ENCODE assay signal across 8 mouse cellular contexts in the genomic region with DNA sequence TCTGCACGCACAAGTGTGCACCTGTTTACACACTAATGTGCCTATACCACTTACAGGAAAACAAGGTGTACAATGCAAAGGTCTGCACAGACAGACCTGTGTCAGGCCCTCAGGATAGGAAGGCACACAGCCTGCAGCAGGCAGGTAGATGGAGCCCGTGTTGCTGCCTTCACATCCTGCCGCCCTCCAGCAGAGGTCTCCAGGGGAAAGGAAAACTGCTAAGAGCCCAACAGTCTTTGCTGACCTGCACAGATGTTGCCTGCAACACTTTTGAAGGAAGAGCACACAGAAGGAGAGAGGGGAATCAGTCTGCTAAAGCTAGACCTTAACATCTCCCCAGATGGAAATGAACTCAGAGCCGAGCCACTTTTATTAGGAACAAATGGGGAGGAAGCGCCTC. TPM values are rescaled to one million over a fixed set of nuclear protein-coding genes. Genes with fewer than 3 reads are reported as not detected.
DNase-seq lines count a peak whose midpoint lies in the region; ATAC-seq lines count a peak whose summit lies in the region.

No protein-coding gene starts in this region.

- no peak for ATAC-seq in heart, embryonic 12.5 days (ENCODE audit: insufficient number of reproducible peaks, low FRiP score)

- WGBS in heart, embryonic 12.5 days = 36% methylated on average over 5 of the region's 5 CpGs

- H3K27ac ChIP-seq in heart, embryonic 12.5 days (ENCODE audit: poor library complexity, severe bottlenecking) = no peak overlapping the region

- no peak overlapping the region for H3K4me3 ChIP-seq in heart, embryonic 12.5 days

- no peaks in the 10 kb centered on the region for H3K4me1 ChIP-seq in heart, embryonic 12.5 days (replicated peaks)

- no peaks in the 10 kb centered on the region for H3K27me3 ChIP-seq in heart, embryonic 12.5 days (replicated peaks)
- H3K27me3 ChIP-seq in splenic B cell, adult 2 months (ENCODE audit: control insufficient read depth, insufficient read depth, low read length, poor library complexity, severe bottlenecking) = no peaks in the 10 kb centered on the region

- DNase-seq in heart, adult 8-10 months (ENCODE audit: low spot score) = peak; percentile 21
- peak; percentile 34 for DNase-seq in ES-CJ7 (ENCODE audit: low read depth, low spot score)
- peak; percentile 22 for DNase-seq in embryo, embryonic 11.5 days (ENCODE audit: low read depth, low spot score)
- peak; percentile 69 for DNase-seq in kidney, postnatal 10 days
- DNase-seq in splenic B cell, adult 2 months (ENCODE audit: low read depth, low spot score) = peak; percentile 50
- DNase-seq in urinary bladder, postnatal 10 days (ENCODE audit: low spot score) = no peak
- no peak for DNase-seq in natural killer cell, adult 2 months (ENCODE audit: low spot score in 2 of 2)

- no peaks in the 10 kb centered on the region for H3K36me3 ChIP-seq in heart, embryonic 12.5 days
- H3K36me3 ChIP-seq in splenic B cell, adult 2 months (ENCODE audit: control insufficient read depth, insufficient read depth, low read length, poor library complexity, severe bottlenecking) = no peaks in the 10 kb centered on the region

- no peak overlapping the region for H3K9ac ChIP-seq in heart, embryonic 12.5 days

- H3K4me2 ChIP-seq in heart, embryonic 12.5 days = no peak overlapping the region

- no peaks in the 10 kb centered on the region for H3K9me3 ChIP-seq in heart, embryonic 12.5 days (replicated peaks)

RNA-seq across cellular contexts. Expression of a gene that starts 47.0 kb away (rescaled TPM):
- total RNA-seq in heart, adult 8-10 months (2022) = 10 to 100 TPM in 2 of 4 experiments, 1 to 10 TPM in 2; 7.6 to 16.4 (median 11.3) TPM
- 21.6 and 23.3 TPM in 2 replicates for polyA plus RNA-seq in heart, embryonic 12.5 days (2016; fragmentation: Nextera tagmentation; extraction: Ambion mirVana)

Comparison
In these comparisons a context has a peak if more than half of its experiments do, and no peak if none do; other contexts are left out.
1. DNase-seq: peak in heart, adult 8-10 months (single experiment), ES-CJ7 (single experiment), embryo, embryonic 11.5 days (single experiment), kidney, postnatal 10 days (single experiment) and splenic B cell, adult 2 months (single experiment); none in urinary bladder, postnatal 10 days (single experiment) and natural killer cell, adult 2 months (0 of 2).